19 mouse cellular contexts compared by ENCODE assay signal in the genomic region with DNA sequence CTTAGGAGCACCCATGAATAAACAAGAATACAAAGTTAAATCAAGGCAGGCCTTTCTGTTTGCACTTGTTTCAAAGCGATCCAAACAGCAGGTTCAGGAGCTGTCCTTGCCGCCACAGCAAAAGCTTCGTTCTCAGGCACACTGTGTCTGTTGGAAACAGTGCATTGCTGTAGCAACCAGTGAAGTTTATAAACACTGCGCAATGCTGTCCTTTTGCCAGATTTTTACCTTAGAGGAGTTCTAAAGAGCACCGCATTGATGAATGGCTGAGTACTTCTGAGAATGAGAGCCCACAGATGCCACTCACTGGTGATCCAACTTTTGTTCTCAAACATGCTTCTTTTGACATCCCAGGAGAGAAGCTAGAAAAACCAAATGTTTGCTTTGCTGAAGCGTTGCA.
"Had no signal": no experiment of that assay in that cellular context is flagged by ENCODE, and none has a peak within 500 bp of the region (broad histone marks: within the 10 kb centered on the region; RNA-seq: fewer than 3 reads in every experiment).

No protein-coding gene starts in this region.

- DNase-seq: kidney, adult 11 months; kidney, adult 8-10 months; kidney, postnatal 10 days; kidney, postnatal 36 days; thymus, adult 2 months; thymus, postnatal 14 days; thymus, postnatal 4 days had no signal

- H3K9ac ChIP-seq: intestine, embryonic 15.5 days; kidney, embryonic 15.5 days; limb, embryonic 13.5 days; liver, embryonic 15.5 days; lung, embryonic 15.5 days; midbrain, embryonic 12.5 days; midbrain, embryonic 15.5 days; neural tube, embryonic 12.5 days; neural tube, embryonic 15.5 days had no signal

- H3K27me3 ChIP-seq: intestine, embryonic 15.5 days; kidney, embryonic 15.5 days; limb, embryonic 13.5 days; liver, embryonic 15.5 days; lung, embryonic 15.5 days; midbrain, embryonic 12.5 days; midbrain, embryonic 15.5 days; neural tube, embryonic 12.5 days; neural tube, embryonic 15.5 days had no signal

- ATAC-seq: intestine, embryonic 15.5 days; midbrain, embryonic 15.5 days had no signal

- H3K4me1 ChIP-seq: intestine, embryonic 15.5 days; kidney, embryonic 15.5 days; limb, embryonic 10.5 days; limb, embryonic 13.5 days; liver, embryonic 15.5 days; lung, embryonic 15.5 days; midbrain, embryonic 12.5 days; midbrain, embryonic 15.5 days; neural tube, embryonic 12.5 days; neural tube, embryonic 15.5 days had no signal

- H3K9me3 ChIP-seq: intestine, embryonic 15.5 days; kidney, embryonic 15.5 days; limb, embryonic 10.5 days; liver, embryonic 15.5 days; lung, embryonic 15.5 days; midbrain, embryonic 12.5 days; midbrain, embryonic 15.5 days; neural tube, embryonic 12.5 days; neural tube, embryonic 15.5 days had no signal

- H3K4me3 ChIP-seq: intestine, embryonic 15.5 days; kidney, embryonic 15.5 days; limb, embryonic 10.5 days; limb, embryonic 13.5 days; liver, embryonic 15.5 days; lung, embryonic 15.5 days; midbrain, embryonic 12.5 days; midbrain, embryonic 15.5 days; neural tube, embryonic 12.5 days; neural tube, embryonic 15.5 days had no signal

- H3K36me3 ChIP-seq: intestine, embryonic 15.5 days; kidney, embryonic 15.5 days; limb, embryonic 10.5 days; limb, embryonic 13.5 days; liver, embryonic 15.5 days; lung, embryonic 15.5 days; midbrain, embryonic 12.5 days; midbrain, embryonic 15.5 days; neural tube, embryonic 12.5 days; neural tube, embryonic 15.5 days had no signal

- H3K4me2 ChIP-seq: intestine, embryonic 15.5 days; kidney, embryonic 15.5 days; limb, embryonic 13.5 days; liver, embryonic 11.5 days; liver, embryonic 15.5 days; lung, embryonic 15.5 days; midbrain, embryonic 12.5 days; midbrain, embryonic 15.5 days; neural tube, embryonic 12.5 days; neural tube, embryonic 15.5 days had no signal

- H3K27ac ChIP-seq: intestine, embryonic 15.5 days; kidney, embryonic 15.5 days; limb, embryonic 10.5 days; limb, embryonic 13.5 days; liver, embryonic 15.5 days; lung, embryonic 15.5 days; macrophage; midbrain, embryonic 12.5 days; midbrain, embryonic 15.5 days; neural tube, embryonic 12.5 days; neural tube, embryonic 15.5 days had no signal
